Mouse (Mus musculus): ENCODE measurements at regions not wholly inside any gene's neighbourhood (a gene's known extent, or its start where the extent isn't known, plus 50 kb on each side); places are given as distances from the start of the nearest gene placed in this dataset.

- TF ChIP-seq CTCF (IDR thresholded peaks at IDR 0.05) (no peak), POLR2A (IDR thresholded peaks at IDR 0.05; ENCODE audit: insufficient read depth, low read depth, low read length) (no peak)
These were observed 402.6 kb downstream of the Tmem161b start for GRCm38 (mm10) chr13:84624691-84625090.
